Mouse (Mus musculus) neural tube, embryonic 11.5 days (tissue): ENCODE measurements around the gene Xrcc5. TPM values are rescaled to one million over a fixed set of nuclear protein-coding genes. Genes with fewer than 3 reads are reported as not detected.

Experiments
- ATAC-seq: fragments of 200-750 bp; cut with Nextera tagmentation; 2 replicates; pipeline ENCODE4 v1.8.0; 2017; ENCODE audit warnings: moderate number of reproducible peaks, mild to moderate bottlenecking, moderate TSS enrichment, moderate library complexity; ENCODE audit not compliant: insufficient read depth, low FRiP score, low TSS enrichment
- DNase-seq: peaks from one replicate; pipeline ENCODE4 v3.0.0-alpha.2; 2015; ENCODE audit warnings: low spot score
- H3K27ac ChIP-seq: fragments of 300-500 bp; sonication (generic); 2 replicates; pipeline ENCODE4 v1.5.1; 2014; ENCODE audit warnings: low read depth, mild to moderate bottlenecking, low read length
- H3K27me3 ChIP-seq: fragments of 300-500 bp; sonication (generic); 2 replicates; pipeline ENCODE4 v1.6.1; 2014; ENCODE audit warnings: mild to moderate bottlenecking, low read length, mixed read lengths; ENCODE audit not compliant: control insufficient read depth, insufficient read depth
- H3K36me3 ChIP-seq: fragments of 300-500 bp; sonication (generic); 2 replicates; pipeline ENCODE4 v1.6.1; 2014; ENCODE audit warnings: mild to moderate bottlenecking, low read length, moderate library complexity, mixed read lengths; ENCODE audit not compliant: control insufficient read depth, insufficient read depth
- H3K4me1 ChIP-seq: fragments of 300-500 bp; sonication (generic); 2 replicates; pipeline ENCODE4 v1.6.1; 2014; ENCODE audit warnings: low read length, mixed read lengths; ENCODE audit not compliant: control insufficient read depth, insufficient read depth
- H3K4me2 ChIP-seq: fragments of 300-500 bp; sonication (generic); 2 replicates; pipeline ENCODE4 v1.6.1; 2014; ENCODE audit warnings: low read depth, mild to moderate bottlenecking, moderate library complexity
- H3K4me3 ChIP-seq: fragments of 300-500 bp; sonication (generic); 2 replicates; pipeline ENCODE4 v1.5.1; 2014; ENCODE audit warnings: low read depth, low read length
- H3K9ac ChIP-seq: fragments of 300-500 bp; sonication (generic); 2 replicates; pipeline ENCODE4 v1.6.1; 2014; ENCODE audit warnings: mild to moderate bottlenecking, low read length
- H3K9me3 ChIP-seq: fragments of 300-500 bp; sonication (generic); 2 replicates; pipeline ENCODE4 v1.6.1; 2016; ENCODE audit warnings: low read length; ENCODE audit not compliant: control insufficient read depth
- WGBS: fragments of 180-500 bp; shearing (Covaris S2); extraction: QIAGEN DNeasy Blood & Tissue Kit; methylation state at CpG from one replicate; pipeline ENCODE4 v1.1.7; 2014; 5-methylcytosine and 5-hydroxymethylcytosine counted together
- polyA plus RNA-seq: library from polyadenylated mRNA; unstranded; fragments of >200 nt; fragmentation: Nextera tagmentation; extraction: Ambion mirVana; gene quantifications from 2 replicates; pipeline ENCODE4 v1.2.1, GENCODE M21; 2014

The Xrcc5 gene
- polyA plus RNA-seq, 1 experiment from 2014 or later = 58.1 TPM

DNA sequence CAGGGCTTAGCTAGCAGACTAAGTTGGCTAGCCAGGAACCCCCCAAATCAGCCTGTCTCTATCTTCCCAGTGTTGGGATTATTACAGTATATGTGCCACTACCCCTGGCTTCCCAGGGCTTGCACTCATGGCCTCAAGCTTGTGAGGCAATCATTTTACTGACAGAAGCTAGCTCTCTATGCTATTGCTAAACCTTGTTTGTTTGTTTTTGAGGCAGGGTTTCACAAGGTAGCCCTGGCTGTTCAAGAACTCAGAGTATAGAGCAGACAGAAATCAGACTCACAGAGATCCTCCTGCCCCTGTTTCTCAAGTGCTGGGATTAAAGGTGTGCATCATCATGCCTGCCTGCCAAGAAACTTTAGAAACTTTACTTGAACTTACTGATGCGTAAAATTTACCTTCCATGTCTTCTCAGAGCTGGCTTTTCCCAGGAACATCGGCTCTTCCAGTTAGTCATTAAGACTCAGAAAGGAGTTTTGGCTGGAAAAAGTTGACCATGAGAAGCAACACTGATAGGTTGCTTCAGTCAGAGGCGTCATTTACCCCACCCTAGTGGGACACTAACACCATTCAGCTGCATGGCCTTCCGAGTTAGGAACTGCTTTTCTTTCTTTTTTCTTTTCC lies 18.6 kb upstream of the Xrcc5 start:
- Histone ChIP-seq H3K9me3 (no peaks in the 10 kb centered on the region), H3K4me2 (no peak overlapping the region), H3K4me3 (no peak overlapping the region), H3K27ac (no peak overlapping the region), H3K27me3 (no peaks in the 10 kb centered on the region), H3K9ac (no peak overlapping the region), H3K36me3 (no peaks in the 10 kb centered on the region), H3K4me1 (no peaks in the 10 kb centered on the region; the same call in 1 of the 2 replicates)
- WGBS = 82% methylated on average over 4 of the region's 4 CpGs
- DNase-seq = no peak
- ATAC-seq = no peak

DNA sequence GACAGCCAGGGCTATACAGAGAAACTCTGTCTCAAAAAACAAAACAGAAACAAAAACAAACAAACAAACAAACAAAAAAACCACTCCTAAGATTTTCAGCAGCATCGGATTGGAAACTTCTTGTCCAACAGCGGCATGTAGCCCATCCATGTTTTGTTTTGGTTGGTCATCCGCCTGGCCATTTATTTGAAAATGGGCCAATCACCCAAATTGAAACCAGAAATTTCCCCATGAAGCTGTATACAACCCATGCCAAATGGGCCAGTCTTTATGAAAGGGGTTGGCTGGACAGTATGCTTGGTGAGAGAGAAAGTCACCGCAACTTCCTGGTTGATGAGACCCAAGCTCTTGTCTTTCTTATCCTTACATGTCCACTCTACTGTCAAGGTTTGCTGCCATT lies 16.3 kb upstream of the Xrcc5 start:
- Histone ChIP-seq H3K4me2 (no peak overlapping the region), H3K36me3 (no peaks in the 10 kb centered on the region), H3K27ac (no peak overlapping the region), H3K27me3 (no peaks in the 10 kb centered on the region), H3K9me3 (no peaks in the 10 kb centered on the region), H3K4me3 (no peak overlapping the region), H3K4me1 (no peaks in the 10 kb centered on the region; the same call in 1 of the 2 replicates), H3K9ac (no peak overlapping the region)
- DNase-seq (no peak), ATAC-seq (no peak)
- 95% methylated on average over 4 of the region's 4 CpGs for WGBS

DNA sequence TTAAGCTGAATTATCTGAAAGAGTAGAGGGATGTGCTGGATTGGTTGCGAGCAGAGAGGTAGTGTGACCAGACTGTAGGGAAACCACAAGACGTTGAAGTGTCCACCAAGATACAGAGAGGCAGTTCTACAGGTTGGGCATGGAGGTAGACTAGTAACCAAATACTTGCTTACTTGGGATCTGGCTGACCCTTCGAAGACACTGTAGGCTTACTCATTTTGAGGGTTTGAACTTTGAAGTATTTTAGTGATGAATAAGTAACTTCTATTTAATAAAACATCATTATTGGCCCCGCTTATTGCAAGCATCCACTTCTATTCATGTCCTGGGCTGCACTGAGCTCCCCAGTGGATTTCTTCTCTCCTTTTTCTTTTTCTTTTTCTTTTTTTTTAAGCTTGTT lies 15.8 kb upstream of the Xrcc5 start:
- 97% methylated on average over 4 of the region's 4 CpGs for WGBS
- Histone ChIP-seq H3K9ac (no peak overlapping the region), H3K27ac (no peak overlapping the region), H3K4me3 (no peak overlapping the region), H3K27me3 (no peaks in the 10 kb centered on the region), H3K4me1 (no peaks in the 10 kb centered on the region; the same call in 1 of the 2 replicates), H3K36me3 (no peaks in the 10 kb centered on the region), H3K9me3 (no peaks in the 10 kb centered on the region), H3K4me2 (no peak overlapping the region)
- DNase-seq (no peak), ATAC-seq (no peak)

DNA sequence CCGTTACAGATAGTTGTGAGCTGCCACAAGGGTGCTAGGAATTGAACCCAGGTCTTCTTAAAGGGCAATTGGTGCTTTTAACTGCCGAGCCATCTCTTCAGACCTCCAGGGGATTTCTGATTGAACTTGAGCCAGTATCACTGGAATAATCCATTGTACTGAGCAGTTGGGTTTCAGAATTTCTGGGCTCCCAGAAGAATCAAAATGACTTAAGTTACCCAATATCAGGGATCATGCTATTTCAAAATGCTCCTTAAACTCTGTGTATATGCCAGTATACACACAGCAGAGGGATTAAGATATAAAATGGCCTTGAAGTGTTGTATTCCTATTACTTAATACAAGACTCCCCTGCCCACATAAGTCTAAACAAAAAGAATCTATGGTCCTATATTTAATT lies 15.3 kb upstream of the Xrcc5 start:
- 91% methylated on average over 2 of the region's 2 CpGs for WGBS
- no peak for ATAC-seq

DNA sequence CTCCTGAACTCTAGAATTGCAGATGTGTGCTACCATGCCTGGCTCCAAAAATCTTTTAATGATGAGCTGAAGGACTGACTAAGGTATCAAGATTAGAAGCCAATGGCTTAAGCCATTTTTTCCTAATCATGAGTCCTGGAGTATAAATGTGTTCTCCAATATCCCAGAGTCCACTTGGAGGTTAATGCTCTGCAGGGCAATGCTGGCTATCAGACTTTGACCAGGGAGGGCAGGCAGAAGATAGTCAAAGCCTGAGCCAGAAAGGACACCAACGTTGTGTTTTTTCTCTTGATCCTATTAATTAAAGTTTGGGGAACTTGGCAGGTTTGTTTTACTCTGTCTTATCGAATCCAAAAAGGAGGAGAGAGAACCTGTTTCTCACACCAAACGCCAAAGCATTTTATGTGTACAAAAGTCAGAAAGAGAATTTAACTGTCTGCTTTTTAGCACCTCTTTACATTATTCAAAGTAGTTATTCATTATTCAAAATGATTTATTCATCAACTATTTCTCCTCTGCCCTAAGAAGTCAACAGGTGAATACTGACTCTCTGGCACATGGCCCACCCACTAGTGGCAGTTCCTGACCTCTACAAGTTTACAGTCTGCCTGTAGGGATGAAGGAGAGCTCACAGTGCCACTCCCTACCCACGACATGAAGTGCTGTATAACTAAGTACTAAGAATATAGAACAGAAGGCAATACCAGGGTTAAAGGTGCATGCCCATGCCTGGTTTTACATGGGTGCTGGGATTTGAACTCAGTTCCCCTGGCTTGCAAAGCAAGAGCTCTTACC lies 13.2 kb upstream of the Xrcc5 start:
- DNase-seq (no peak), ATAC-seq (no peak)
- H3K4me2 ChIP-seq = no peak overlapping the region
- H3K9me3 ChIP-seq = no peaks in the 10 kb centered on the region
- H3K4me1 ChIP-seq = no peaks in the 10 kb centered on the region
- H3K27me3 ChIP-seq = no peaks in the 10 kb centered on the region
- no peak overlapping the region for H3K4me3 ChIP-seq
- 65% methylated on average over 4 of the region's 4 CpGs for WGBS
- no peak overlapping the region for H3K27ac ChIP-seq
- H3K36me3 ChIP-seq = no peaks in the 10 kb centered on the region
- H3K9ac ChIP-seq = no peak overlapping the region

More for the DNA sequence above, 15.3 kb upstream of the Xrcc5 start:
- no peaks in the 10 kb centered on the region for H3K9me3 ChIP-seq
- no peak for DNase-seq
- no peak overlapping the region for H3K27ac ChIP-seq
- H3K27me3 ChIP-seq = no peaks in the 10 kb centered on the region
- no peaks in the 10 kb centered on the region for H3K4me1 ChIP-seq
- no peak overlapping the region for H3K9ac ChIP-seq
- H3K36me3 ChIP-seq = no peaks in the 10 kb centered on the region
- no peak overlapping the region for H3K4me3 ChIP-seq
- H3K4me2 ChIP-seq = no peak overlapping the region

DNA sequence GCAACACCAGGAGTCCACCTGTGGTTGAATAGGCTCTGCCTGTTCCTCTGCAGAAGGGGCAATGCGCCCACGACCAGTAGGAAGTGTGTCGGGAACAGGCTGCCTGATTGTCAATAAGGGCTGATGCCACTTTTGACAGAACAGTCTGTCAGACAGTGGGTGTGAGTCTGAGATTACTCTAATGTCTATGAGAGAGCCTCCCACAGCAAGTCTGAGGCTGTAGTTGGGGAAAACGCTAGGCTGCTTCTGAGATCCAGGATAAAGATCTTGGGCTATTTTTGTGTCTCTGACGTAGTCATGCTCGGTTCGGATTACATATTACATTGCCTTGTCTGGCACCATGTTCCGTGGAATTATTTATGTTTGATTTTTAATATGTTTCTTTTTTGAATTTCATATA lies 11.5 kb upstream of the Xrcc5 start:
- ATAC-seq (no peak), DNase-seq (no peak)
- H3K4me1 ChIP-seq = no peaks in the 10 kb centered on the region
- H3K27me3 ChIP-seq = no peaks in the 10 kb centered on the region
- H3K4me3 ChIP-seq = no peak overlapping the region
- WGBS = 93% methylated on average over 8 of the region's 8 CpGs
- no peak overlapping the region for H3K9ac ChIP-seq
- no peaks in the 10 kb centered on the region for H3K9me3 ChIP-seq
- no peak overlapping the region for H3K27ac ChIP-seq
- H3K4me2 ChIP-seq = no peak overlapping the region
- no peaks in the 10 kb centered on the region for H3K36me3 ChIP-seq

DNA sequence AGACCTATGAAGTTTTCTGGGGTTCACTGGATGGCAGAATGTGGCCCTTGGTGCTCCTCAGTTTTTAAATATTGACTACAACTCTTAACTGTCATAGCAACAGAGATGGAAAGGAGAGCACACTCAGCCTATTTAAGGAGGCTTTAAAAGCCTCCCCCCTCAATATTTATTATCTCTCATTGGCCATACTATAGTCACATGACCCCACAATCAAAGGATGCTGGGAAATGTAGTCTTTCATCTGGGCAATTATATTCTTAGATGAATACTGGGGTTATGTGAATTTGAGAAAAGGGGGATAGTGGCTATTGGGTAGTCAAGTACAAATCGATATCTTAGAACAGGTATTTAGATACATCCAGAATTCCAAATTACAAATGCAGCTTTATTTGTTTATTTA lies 5.4 kb upstream of the Xrcc5 start:
- DNase-seq = no peak
- Histone ChIP-seq H3K36me3 (no peaks in the 10 kb centered on the region), H3K27ac (no peak overlapping the region), H3K4me3 (no peak overlapping the region), H3K9me3 (no peaks in the 10 kb centered on the region), H3K27me3 (no peaks in the 10 kb centered on the region), H3K4me1 (no peaks in the 10 kb centered on the region), H3K9ac (no peak overlapping the region), H3K4me2 (no peak overlapping the region)
- 84% methylated on average over 1 of the region's 1 CpGs for WGBS
- ATAC-seq = no peak

DNA sequence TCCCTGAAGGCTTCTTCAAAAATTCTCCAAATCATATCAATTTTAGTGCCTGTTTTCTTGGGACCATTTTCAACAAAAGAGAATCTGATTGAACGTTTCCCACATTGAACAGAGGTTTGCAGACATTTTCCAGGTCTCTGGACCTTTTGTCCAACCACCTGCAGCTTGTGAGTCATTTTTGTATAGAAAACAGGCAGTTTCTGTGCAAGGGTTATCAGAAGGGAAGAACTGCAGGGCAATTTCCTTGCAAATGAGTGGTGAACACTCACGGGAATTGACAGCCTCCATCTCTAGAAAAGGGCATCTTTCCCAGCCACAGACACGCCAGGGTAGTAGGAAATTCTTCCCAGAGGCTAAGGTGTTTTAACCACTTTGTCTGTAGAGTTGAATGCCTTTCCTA lies 980 bp upstream of the Xrcc5 start:
- ATAC-seq (no peak), DNase-seq (no peak)
- Histone ChIP-seq H3K9me3 (no peaks in the 10 kb centered on the region), H3K4me3 (no peak overlapping the region), H3K4me2 (peak overlapping the region; percentile 2; the same call in 1 of the 2 replicates), H3K27ac (no peak overlapping the region), H3K36me3 (no peaks in the 10 kb centered on the region), H3K9ac (no peak overlapping the region), H3K27me3 (no peaks in the 10 kb centered on the region), H3K4me1 (no peaks in the 10 kb centered on the region; the same call in 1 of the 2 replicates)
- WGBS = 48% methylated on average over 3 of the region's 3 CpGs
